28 mouse cellular contexts compared by ENCODE assay signal in the genomic region with DNA sequence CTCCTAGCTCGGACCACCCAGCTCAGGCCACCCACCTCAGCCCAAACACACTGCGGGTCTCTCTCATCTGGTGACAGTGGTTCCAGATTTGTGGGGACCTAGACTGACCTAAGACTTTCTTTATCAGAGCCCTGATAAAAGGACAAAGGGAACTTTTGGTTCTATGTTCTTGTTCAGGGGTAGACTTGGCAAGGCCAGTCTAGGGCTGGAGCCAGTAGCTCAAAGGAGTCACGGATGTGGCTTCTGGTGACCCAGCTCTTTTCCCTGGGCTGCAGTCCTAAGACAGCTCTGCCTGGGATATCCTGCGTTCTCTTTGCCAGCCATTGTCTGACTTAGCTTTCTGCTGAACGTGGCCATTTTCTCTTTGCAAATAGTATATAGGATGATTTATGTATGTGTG. TPM values are rescaled to one million over a fixed set of nuclear protein-coding genes. Genes with fewer than 3 reads are reported as not detected.
DNase-seq lines count a peak whose midpoint lies in the region; ATAC-seq and TF ChIP-seq lines count a peak whose summit lies in the region.
"Had no signal": no experiment of that assay in that cellular context is flagged by ENCODE, and none has a peak within 500 bp of the region (broad histone marks: within the 10 kb centered on the region; RNA-seq: fewer than 3 reads in every experiment).

No protein-coding gene starts in this region.

- whole genome bisulfite sequencing in heart, embryonic 10.5 days = 76% methylated on average over 5 of the region's 5 CpGs
- WGBS in liver, postnatal 0 days (ENCODE audit: insufficient replicate concordance) = 81% methylated on average over 5 of the region's 5 CpGs
- 80% methylated on average over 5 of the region's 5 CpGs for WGBS in liver, embryonic 12.5 days (ENCODE audit: insufficient replicate concordance)
- 96% methylated on average over 5 of the region's 5 CpGs for WGBS in limb, embryonic 10.5 days
- WGBS in stomach, postnatal 0 days = 75% methylated on average over 5 of the region's 5 CpGs

- 0 out of 2 replicates have a peak overlapping the region, but pooled peaks have one; percentile 3 for H3K27ac ChIP-seq in heart, embryonic 10.5 days
- H3K27ac ChIP-seq in liver, postnatal 0 days (ENCODE audit: low read depth) = no peak overlapping the region
- no peak overlapping the region for H3K27ac ChIP-seq in liver, embryonic 12.5 days
- H3K27ac ChIP-seq in limb, embryonic 10.5 days = peak overlapping the region; percentile 75
- H3K27ac ChIP-seq in stomach, postnatal 0 days (replicated peaks) = peak overlapping the region; percentile 35; the same call in 1 of the 2 replicates
- H3K27ac ChIP-seq: forebrain, embryonic 12.5 days; heart, embryonic 15.5 days; intestine, embryonic 15.5 days; kidney, postnatal 0 days; liver, embryonic 13.5 days; midbrain, embryonic 12.5 days; neural tube, embryonic 13.5 days had no signal

- TF ChIP-seq EP300 in liver, postnatal 0 days (IDR thresholded peaks at IDR 0.05; ENCODE audit: low read depth) = no peak
- TF ChIP-seq EP300 in stomach, postnatal 0 days (optimal IDR thresholded peaks at IDR 0.05) = no peak

- 0 out of 2 replicates have a peak, but pooled peaks cover 3% of the 10 kb centered on the region for H3K4me1 ChIP-seq in heart, embryonic 10.5 days
- peaks cover 20% of the 10 kb centered on the region for H3K4me1 ChIP-seq in liver, postnatal 0 days (ENCODE audit: insufficient read depth)
- H3K4me1 ChIP-seq in liver, embryonic 12.5 days = peaks cover 7% of the 10 kb centered on the region
- peaks cover 11% of the 10 kb centered on the region for H3K4me1 ChIP-seq in limb, embryonic 10.5 days
- no peaks in the 10 kb centered on the region for H3K4me1 ChIP-seq in stomach, postnatal 0 days (replicated peaks; ENCODE audit: control insufficient read depth, insufficient read depth)

- 0 out of 2 replicates have a peak, but pooled peaks have one; percentile 7 for ATAC-seq in liver, postnatal 0 days
- no peak for ATAC-seq in liver, embryonic 12.5 days
- no peak for ATAC-seq in stomach, postnatal 0 days (ENCODE audit: low FRiP score, low TSS enrichment)
- ATAC-seq: activated CD4-positive, CD25-positive, alpha-beta regulatory T cell, adult 4 months; hindbrain, embryonic 16.5 days had no signal

- peaks cover 2% of the 10 kb centered on the region; the same call in 1 of the 2 replicates for H3K9me3 ChIP-seq in heart, embryonic 10.5 days
- H3K9me3 ChIP-seq in liver, postnatal 0 days (ENCODE audit: low read length) = no peaks in the 10 kb centered on the region
- no peaks in the 10 kb centered on the region for H3K9me3 ChIP-seq in liver, embryonic 12.5 days (replicated peaks)
- no peaks in the 10 kb centered on the region for H3K9me3 ChIP-seq in limb, embryonic 10.5 days (replicated peaks)
- no peaks in the 10 kb centered on the region for H3K9me3 ChIP-seq in stomach, postnatal 0 days (ENCODE audit: control insufficient read depth, low read length)
- H3K9me3 ChIP-seq: forebrain, embryonic 12.5 days; heart, embryonic 15.5 days; intestine, embryonic 15.5 days; limb, embryonic 13.5 days; liver, embryonic 13.5 days; neural tube, embryonic 13.5 days had no signal

- intact Hi-C loops in heart, postnatal 10 days (cut with DNase I) = loop anchor here (10.0 kb wide), 1 partner anchor 292 kb away; no protein-coding TSS in a partner anchor

- DNase-seq in heart, embryonic 10.5 days (ENCODE audit: low spot score) = no peak
- no peak for DNase-seq in heart, postnatal 10 days
- no peak for DNase-seq in liver, postnatal 0 days
- no peak for DNase-seq in limb, embryonic 10.5 days (ENCODE audit: low spot score)
- no peak for DNase-seq in stomach, postnatal 0 days (ENCODE audit: low spot score)
- DNase-seq in spleen, adult 12 weeks (ENCODE audit: low spot score) = no peak
- DNase-seq: adrenal gland, adult 2 months; adrenal gland, postnatal 36 days; B cell, adult 2 months; cerebellum, adult 18-20 months; cerebellum, postnatal 10 days; gastrocnemius, postnatal 36 days; kidney, adult 2 months; layer of hippocampus, postnatal 36 days; liver, embryonic 13.5 days; thymus, postnatal 14 days had no signal

- H3K4me2 ChIP-seq in liver, postnatal 0 days (ENCODE audit: low read depth, low read length) = no peak overlapping the region
- no peak overlapping the region for H3K4me2 ChIP-seq in liver, embryonic 12.5 days
- H3K4me2 ChIP-seq in stomach, postnatal 0 days (replicated peaks; ENCODE audit: low read depth) = no peak overlapping the region
- H3K4me2 ChIP-seq: forebrain, embryonic 12.5 days; heart, embryonic 15.5 days; intestine, embryonic 15.5 days; limb, embryonic 13.5 days; liver, embryonic 13.5 days; lung, embryonic 14.5 days; midbrain, embryonic 12.5 days; neural tube, embryonic 13.5 days had no signal

- H3K36me3 ChIP-seq in heart, embryonic 10.5 days = no peaks in the 10 kb centered on the region
- H3K36me3 ChIP-seq in liver, postnatal 0 days (replicated peaks; ENCODE audit: insufficient read depth, low read length) = no peaks in the 10 kb centered on the region
- no peaks in the 10 kb centered on the region for H3K36me3 ChIP-seq in liver, embryonic 12.5 days
- no peaks in the 10 kb centered on the region for H3K36me3 ChIP-seq in limb, embryonic 10.5 days
- H3K36me3 ChIP-seq in stomach, postnatal 0 days (ENCODE audit: control insufficient read depth, insufficient read depth, low read length) = no peaks in the 10 kb centered on the region
- H3K36me3 ChIP-seq: forebrain, embryonic 12.5 days; heart, embryonic 15.5 days; intestine, embryonic 15.5 days; limb, embryonic 13.5 days; liver, embryonic 13.5 days; midbrain, embryonic 12.5 days; neural tube, embryonic 13.5 days had no signal

- H3K9ac ChIP-seq in liver, postnatal 0 days (replicated peaks) = no peak overlapping the region
- no peak overlapping the region for H3K9ac ChIP-seq in liver, embryonic 12.5 days
- H3K9ac ChIP-seq in stomach, postnatal 0 days (ENCODE audit: low read length) = no peak overlapping the region
- H3K9ac ChIP-seq: forebrain, embryonic 12.5 days; heart, embryonic 15.5 days; intestine, embryonic 15.5 days; limb, embryonic 13.5 days; liver, embryonic 13.5 days; lung, embryonic 14.5 days; midbrain, embryonic 12.5 days; neural tube, embryonic 13.5 days had no signal

- H3K4me3 ChIP-seq in heart, embryonic 10.5 days = no peak overlapping the region
- H3K4me3 ChIP-seq in liver, postnatal 0 days (ENCODE audit: low read depth, low read length) = no peak overlapping the region
- no peak overlapping the region for H3K4me3 ChIP-seq in liver, embryonic 12.5 days
- no peak overlapping the region for H3K4me3 ChIP-seq in limb, embryonic 10.5 days
- H3K4me3 ChIP-seq in stomach, postnatal 0 days (ENCODE audit: low read depth, low read length) = no peak overlapping the region
- H3K4me3 ChIP-seq: erythroblast, embryonic 14.5 days; forebrain, embryonic 12.5 days; heart, embryonic 15.5 days; intestine, embryonic 15.5 days; limb, embryonic 13.5 days; liver, embryonic 13.5 days; midbrain, embryonic 12.5 days; neural tube, embryonic 13.5 days had no signal

- no peaks in the 10 kb centered on the region for H3K27me3 ChIP-seq in heart, embryonic 10.5 days (ENCODE audit: insufficient read depth, poor library complexity, severe bottlenecking)
- no peaks in the 10 kb centered on the region for H3K27me3 ChIP-seq in liver, postnatal 0 days (ENCODE audit: insufficient read depth, low read length)
- H3K27me3 ChIP-seq in liver, embryonic 12.5 days (replicated peaks) = no peaks in the 10 kb centered on the region
- no peaks in the 10 kb centered on the region for H3K27me3 ChIP-seq in limb, embryonic 10.5 days (ENCODE audit: low read depth, poor library complexity, severe bottlenecking)
- H3K27me3 ChIP-seq in stomach, postnatal 0 days (ENCODE audit: control insufficient read depth, insufficient read depth, low read length) = no peaks in the 10 kb centered on the region
- H3K27me3 ChIP-seq: heart, embryonic 15.5 days; intestine, embryonic 15.5 days; limb, embryonic 13.5 days; liver, embryonic 13.5 days; midbrain, embryonic 12.5 days; neural tube, embryonic 13.5 days had no signal

- no peak for TF ChIP-seq CTCF in liver, postnatal 0 days (IDR thresholded peaks at IDR 0.05; ENCODE audit: low read depth)
- TF ChIP-seq CTCF in stomach, postnatal 0 days (IDR thresholded peaks at IDR 0.05; ENCODE audit: low read depth) = no peak

RNA-seq across cellular contexts. Expression of a gene that starts 37.1 kb away (rescaled TPM):
- 4.6 and 6.5 TPM in 2 replicates for polyA plus RNA-seq in heart, embryonic 10.5 days (2016; fragmentation: Nextera tagmentation; extraction: Ambion mirVana)
- 100 to 1,000 TPM; 101 to 154 TPM for total RNA-seq in heart, postnatal 10 days (2021)
- polyA plus RNA-seq in liver, postnatal 0 days (2015; fragmentation: Nextera tagmentation; extraction: Ambion mirVana) = 5.0 and 6.2 TPM in 2 replicates
- 5.5 and 5.6 TPM in 2 replicates for polyA plus RNA-seq in liver, embryonic 12.5 days (2016; fragmentation: Nextera tagmentation; extraction: Ambion mirVana)
- 4.2 and 4.5 TPM in 2 replicates for polyA plus RNA-seq in limb, embryonic 10.5 days (2016; fragmentation: Nextera tagmentation; extraction: Ambion mirVana)
- polyA plus RNA-seq in stomach, postnatal 0 days (2015; fragmentation: Nextera tagmentation; extraction: Ambion mirVana) = 10.1 and 10.2 TPM in 2 replicates

Comparison
In these comparisons a context has a peak if more than half of its experiments do, and no peak if none do; other contexts are left out.
1. H3K27ac ChIP-seq: peak in heart, embryonic 10.5 days (single experiment), limb, embryonic 10.5 days (single experiment) and stomach, postnatal 0 days (single experiment); none in liver, postnatal 0 days (single experiment) and liver, embryonic 12.5 days (single experiment).